Mouse (Mus musculus) intestine, embryonic 16.5 days (tissue): ENCODE data around the gene Abhd16a. TPM values are rescaled to one million over a fixed set of nuclear protein-coding genes. Genes with fewer than 3 reads are reported as not detected.

Experiments
- ATAC-seq: fragments of 200-750 bp; cut with Nextera tagmentation; 2 replicates; pipeline ENCODE4 v1.8.0; 2017; ENCODE audit warnings: moderate TSS enrichment, moderate library complexity
- H3K27ac ChIP-seq: fragments of 300-500 bp; sonication (generic); 2 replicates; pipeline ENCODE4 v1.5.1; 2014; ENCODE audit warnings: mild to moderate bottlenecking, low read length
- H3K27me3 ChIP-seq: fragments of 300-500 bp; sonication (generic); replicated peaks from 2 replicates; pipeline ENCODE4 v1.6.1; 2014; ENCODE audit warnings: low read length, control low read depth, mixed read lengths; ENCODE audit not compliant: control insufficient read depth, insufficient read depth
- H3K36me3 ChIP-seq: fragments of 300-500 bp; sonication (generic); 2 replicates; pipeline ENCODE4 v1.6.1; 2014; ENCODE audit warnings: low read length, control low read depth; ENCODE audit not compliant: control insufficient read depth, insufficient read depth
- H3K4me1 ChIP-seq: fragments of 300-500 bp; sonication (generic); 2 replicates; pipeline ENCODE4 v1.6.1; 2014; ENCODE audit warnings: low read length, control low read depth, mixed read lengths; ENCODE audit not compliant: control insufficient read depth, insufficient read depth
- H3K4me2 ChIP-seq: fragments of 300-500 bp; sonication (generic); 2 replicates; pipeline ENCODE4 v1.6.1; 2014; ENCODE audit warnings: low read depth, low read length, control low read depth
- H3K4me3 ChIP-seq: fragments of 300-500 bp; sonication (generic); 2 replicates; pipeline ENCODE4 v1.5.1; 2014; ENCODE audit warnings: mild to moderate bottlenecking, low read length
- H3K9ac ChIP-seq: fragments of 300-500 bp; sonication (generic); 2 replicates; pipeline ENCODE4 v1.6.1; 2014; ENCODE audit warnings: low read depth, low read length
- H3K9me3 ChIP-seq: fragments of 300-500 bp; sonication (generic); 2 replicates; pipeline ENCODE4 v1.6.1; 2016; ENCODE audit warnings: low read length, control low read depth; ENCODE audit not compliant: control insufficient read depth
- WGBS: fragments of 180-500 bp; shearing (Covaris S2); extraction: QIAGEN DNeasy Blood & Tissue Kit; methylation state at CpG from one replicate; pipeline ENCODE4 v1.1.7; 2014; 5-methylcytosine and 5-hydroxymethylcytosine counted together
- polyA plus RNA-seq: library from polyadenylated mRNA; unstranded; fragments of >200 nt; fragmentation: Nextera tagmentation; extraction: Ambion mirVana; gene quantifications from 2 replicates; pipeline ENCODE4 v1.2.1, GENCODE M21; 2015

Abhd16a gene
- polyA plus RNA-seq, 1 experiment from 2014 or later: 108 TPM

DNA sequence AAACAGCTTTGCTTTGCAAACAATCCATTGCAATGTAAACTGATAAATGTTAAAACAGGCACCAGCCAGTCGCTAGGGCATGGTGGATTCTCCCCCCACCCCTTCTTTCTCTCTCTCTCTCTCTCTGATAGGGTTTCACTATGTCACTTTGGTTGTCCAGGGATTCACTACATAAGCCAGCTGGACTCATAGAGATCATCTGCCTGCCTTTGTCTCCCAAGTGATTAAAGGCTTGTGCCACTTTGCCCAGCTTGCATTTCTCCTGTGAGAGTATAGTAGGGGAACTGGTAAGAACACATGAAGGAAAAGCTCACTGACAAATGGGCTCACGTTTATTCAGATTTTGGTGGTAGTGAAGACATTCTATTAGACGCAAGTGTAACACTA lies 43.1 kb downstream of the Abhd16a start:
- no peak overlapping the region for H3K4me2 ChIP-seq
- ATAC-seq: no peak

DNA sequence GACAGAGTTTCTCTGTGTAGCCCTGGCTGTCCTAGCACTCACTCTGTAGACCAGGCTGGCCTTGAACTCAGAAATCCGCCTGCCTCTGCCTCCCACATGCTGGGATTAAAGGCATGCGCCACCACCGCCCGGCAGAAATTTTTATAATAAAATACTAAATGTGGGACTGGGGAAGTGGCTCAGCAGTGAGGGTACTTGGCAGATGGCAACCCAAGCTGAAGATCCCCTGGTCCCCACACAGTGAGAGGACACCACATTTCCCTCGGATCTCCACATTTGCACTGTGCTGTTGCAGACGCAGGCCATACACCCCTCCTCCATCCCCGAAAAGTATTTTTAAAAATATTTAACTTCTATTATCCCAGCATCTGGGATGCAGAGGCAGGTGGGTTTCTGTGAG lies 44.5 kb downstream of the Abhd16a start:
- ATAC-seq: no peak
- Histone ChIP-seq H3K27me3 (no peaks in the 10 kb centered on the region), H3K27ac (no peak overlapping the region), H3K9me3 (no peaks in the 10 kb centered on the region), H3K36me3 (peaks cover 3% of the 10 kb centered on the region; the same call in 1 of the 2 replicates), H3K4me1 (peaks cover 12% of the 10 kb centered on the region; the same call in 1 of the 2 replicates), H3K4me3 (no peak overlapping the region), H3K4me2 (no peak overlapping the region), H3K9ac (no peak overlapping the region)
- 90% methylated on average over 7 of the region's 7 CpGs for WGBS

More for the DNA sequence above, 43.1 kb downstream of the Abhd16a start:
- no peak overlapping the region for H3K4me3 ChIP-seq
- H3K27me3 ChIP-seq: no peaks in the 10 kb centered on the region
- H3K9ac ChIP-seq: no peak overlapping the region
- H3K36me3 ChIP-seq: peaks cover 8% of the 10 kb centered on the region
- 61% methylated on average over 3 of the region's 3 CpGs for WGBS
- H3K9me3 ChIP-seq: no peaks in the 10 kb centered on the region
- H3K4me1 ChIP-seq: peaks cover 19% of the 10 kb centered on the region
- no peak overlapping the region for H3K27ac ChIP-seq

DNA sequence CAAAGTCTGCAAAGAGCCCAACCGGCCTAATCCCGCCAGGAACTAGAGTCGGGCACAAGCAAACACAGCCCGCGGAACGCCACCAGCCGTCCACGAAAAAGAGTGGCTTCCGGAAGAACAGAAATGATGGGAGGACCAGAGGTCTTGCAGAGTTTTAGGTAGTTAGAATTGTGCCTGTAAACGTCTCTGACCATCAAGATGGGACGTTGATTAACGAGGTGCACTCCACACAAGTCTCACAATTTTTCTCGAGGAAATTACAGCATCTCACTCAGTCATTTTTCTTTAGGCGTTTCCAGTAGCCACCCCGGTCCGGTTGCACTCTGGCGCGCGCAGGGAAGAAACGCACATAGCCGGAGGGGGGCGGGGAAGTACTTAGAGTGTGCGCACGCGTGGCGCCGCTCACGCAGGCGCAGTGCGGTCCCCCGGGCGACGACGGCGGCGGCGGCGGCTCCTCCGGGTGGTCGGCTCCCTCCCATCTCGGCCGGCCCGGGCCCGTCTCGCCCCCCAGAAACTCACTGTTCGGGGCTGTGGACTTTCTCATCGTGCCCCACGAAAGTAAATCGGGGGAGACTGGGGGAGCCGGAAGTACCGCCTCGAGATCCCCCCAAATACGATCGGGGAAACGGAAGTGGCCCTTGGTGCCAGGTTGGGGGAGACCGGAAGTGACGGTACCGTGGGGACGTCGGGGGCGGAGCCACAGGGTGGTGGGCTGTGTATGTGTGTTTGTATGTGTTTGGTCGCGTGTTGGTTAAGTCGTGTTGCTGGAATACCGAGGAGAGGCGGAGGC lies 45.9 kb downstream of the Abhd16a start, which contains the start of gene Bag6:
Bag6 (plus strand) TSS at position 378 of the 790 bp plus-strand sequence.
- under 1% methylated on average over 65 of the region's 66 CpGs for WGBS
- Histone ChIP-seq H3K4me3 (peak within 1 kb of the TSS; percentile 71), H3K27ac (peak within 1 kb of the TSS; percentile 84), H3K27me3 (no peaks in the 10 kb centered on the region), H3K4me2 (peak within 1 kb of the TSS; percentile 64), H3K9me3 (no peaks in the 10 kb centered on the region), H3K9ac (peak within 1 kb of the TSS; percentile 69), H3K36me3 (peaks cover 8% of the 10 kb centered on the region), H3K4me1 (peaks cover 11% of the 10 kb centered on the region; the same call in 1 of the 2 replicates)
- ATAC-seq: peak; percentile 95

DNA sequence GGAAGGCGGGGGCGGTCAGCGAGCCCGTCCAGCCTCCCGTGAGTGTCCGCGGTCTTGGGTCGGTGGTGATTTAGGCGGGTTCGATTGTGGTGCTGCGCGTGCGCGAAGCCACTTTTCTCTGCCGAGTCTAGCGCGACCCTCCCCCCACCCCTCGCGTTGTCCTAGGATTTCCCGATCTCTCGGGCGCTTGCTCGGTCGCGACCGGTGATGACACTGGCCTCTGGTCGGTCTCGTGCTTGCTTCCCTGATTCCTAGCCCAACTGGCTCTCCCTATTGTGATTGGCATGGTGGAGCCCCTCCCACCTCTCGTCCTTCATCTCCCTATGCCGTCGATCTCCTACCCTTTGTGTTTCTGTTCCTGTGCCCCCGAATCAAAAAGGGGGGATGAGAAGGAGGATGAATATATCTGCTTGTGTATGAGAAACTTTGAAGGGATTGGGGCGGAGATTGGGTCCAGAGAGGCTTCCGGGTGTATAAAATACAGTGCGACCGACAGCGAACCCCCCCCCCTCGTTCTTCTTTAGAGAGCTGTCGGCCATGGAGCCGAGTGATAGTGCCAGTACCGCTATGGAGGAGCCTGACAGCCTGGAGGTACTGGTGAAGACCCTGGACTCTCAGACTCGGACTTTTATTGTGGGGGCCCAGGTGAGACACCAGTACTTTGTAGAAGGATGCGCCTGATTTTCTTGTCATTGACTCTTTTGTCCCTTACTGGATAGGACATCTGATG lies 46.7 kb downstream of the Abhd16a start:
- H3K27ac ChIP-seq: peak overlapping the region; percentile 84
- H3K36me3 ChIP-seq: peaks cover 14% of the 10 kb centered on the region

DNA sequence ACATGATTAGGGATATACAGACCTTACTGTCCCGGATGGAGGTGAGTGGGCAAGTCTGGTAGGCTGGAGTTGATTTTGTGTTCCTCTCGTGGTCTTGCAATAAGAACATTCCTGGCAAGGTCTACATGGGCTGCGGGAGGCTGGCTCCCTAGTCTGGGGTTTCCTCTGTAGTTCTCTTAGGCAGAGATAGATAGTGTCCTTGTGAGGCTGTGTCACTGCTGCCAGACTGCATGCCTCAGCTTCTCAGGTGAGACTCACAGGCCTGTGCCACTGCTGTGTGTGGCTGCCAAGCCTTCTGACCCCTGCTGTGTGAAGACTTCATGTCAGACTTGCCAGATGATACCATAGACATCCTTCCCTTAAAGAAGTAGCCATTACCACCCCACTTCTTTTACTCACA lies 50.2 kb downstream of the Abhd16a start:
- WGBS: 91% methylated on average over 3 of the region's 3 CpGs
- no peaks in the 10 kb centered on the region for H3K27me3 ChIP-seq
- H3K4me3 ChIP-seq: no peak overlapping the region
- H3K27ac ChIP-seq: no peak overlapping the region
- 0 out of 2 replicates have a peak, but pooled peaks cover 14% of the 10 kb centered on the region for H3K4me1 ChIP-seq
- H3K9ac ChIP-seq: no peak overlapping the region
- no peak for ATAC-seq
- H3K36me3 ChIP-seq: peaks cover 42% of the 10 kb centered on the region
- H3K4me2 ChIP-seq: no peak overlapping the region
- H3K9me3 ChIP-seq: peaks cover 3% of the 10 kb centered on the region; the same call in 1 of the 2 replicates

More for the DNA sequence above, 46.7 kb downstream of the Abhd16a start:
- Histone ChIP-seq H3K27me3 (no peaks in the 10 kb centered on the region), H3K9ac (peak overlapping the region; percentile 69), H3K4me2 (peak overlapping the region; percentile 64), H3K4me3 (peak overlapping the region; percentile 71), H3K9me3 (no peaks in the 10 kb centered on the region), H3K4me1 (peaks cover 14% of the 10 kb centered on the region; the same call in 1 of the 2 replicates)
- peak; percentile 70 for ATAC-seq
- WGBS: under 1% methylated on average over 42 of the region's 43 CpGs

DNA sequence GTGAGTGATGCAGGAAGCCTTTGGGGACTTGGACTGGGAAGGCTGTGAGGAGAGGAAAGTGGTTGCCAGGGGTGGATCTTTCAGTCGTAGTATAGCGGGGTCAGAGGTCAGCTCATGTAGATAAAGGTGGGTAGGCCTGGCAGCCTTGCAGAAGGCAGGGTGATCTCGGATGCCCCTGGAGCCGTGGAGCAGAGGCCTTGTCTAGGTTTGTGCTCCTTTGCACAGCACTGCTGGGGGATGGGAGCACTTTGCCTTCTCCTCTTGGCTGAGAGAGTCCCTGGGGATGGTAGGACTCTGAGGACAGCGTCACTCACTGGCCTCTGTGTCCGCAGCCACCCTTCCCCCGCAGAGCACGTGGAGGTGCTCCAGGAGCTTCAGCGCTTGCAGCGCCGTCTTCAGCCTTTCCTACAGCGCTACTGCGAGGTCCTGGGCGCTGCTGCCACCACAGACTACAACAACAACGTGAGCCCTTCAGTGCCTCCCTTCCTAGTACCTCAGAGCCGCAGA lies 51.5 kb downstream of the Abhd16a start:
- Histone ChIP-seq H3K36me3 (peaks cover 55% of the 10 kb centered on the region), H3K4me1 (0 out of 2 replicates have a peak, but pooled peaks cover 14% of the 10 kb centered on the region), H3K9ac (no peak overlapping the region), H3K9me3 (peaks cover 3% of the 10 kb centered on the region; the same call in 1 of the 2 replicates), H3K27ac (no peak overlapping the region), H3K4me2 (no peak overlapping the region), H3K4me3 (no peak overlapping the region), H3K27me3 (no peaks in the 10 kb centered on the region)
- ATAC-seq: no peak
- 85% methylated on average over 16 of the region's 16 CpGs for WGBS

DNA sequence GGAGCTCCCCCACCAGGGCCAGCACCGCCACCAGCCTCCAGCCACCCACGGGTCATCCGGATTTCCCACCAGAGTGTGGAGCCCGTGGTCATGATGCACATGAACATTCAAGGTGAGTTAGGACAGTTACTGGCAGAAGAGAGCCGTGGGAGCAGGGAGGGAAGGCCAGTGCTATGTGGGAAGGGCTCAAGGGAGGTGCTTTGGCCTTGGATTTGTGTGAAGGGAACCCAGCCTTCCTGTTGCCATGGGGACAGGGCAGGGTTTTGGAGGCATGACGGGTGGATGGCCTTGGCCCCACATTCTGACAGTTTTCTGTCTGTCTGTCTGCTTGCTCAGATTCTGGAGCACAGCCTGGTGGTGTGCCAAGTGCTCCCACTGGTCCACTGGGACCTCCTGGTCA lies 52.9 kb downstream of the Abhd16a start:
- no peak overlapping the region for H3K4me3 ChIP-seq
- H3K27me3 ChIP-seq: no peaks in the 10 kb centered on the region
- 0 out of 2 replicates have a peak, but pooled peaks cover 9% of the 10 kb centered on the region for H3K4me1 ChIP-seq
- peaks cover 3% of the 10 kb centered on the region; the same call in 1 of the 2 replicates for H3K9me3 ChIP-seq
- H3K9ac ChIP-seq: no peak overlapping the region
- no peak for ATAC-seq
- no peak overlapping the region for H3K27ac ChIP-seq
- no peak overlapping the region for H3K4me2 ChIP-seq
- peaks cover 69% of the 10 kb centered on the region for H3K36me3 ChIP-seq
- 88% methylated on average over 6 of the region's 6 CpGs for WGBS

DNA sequence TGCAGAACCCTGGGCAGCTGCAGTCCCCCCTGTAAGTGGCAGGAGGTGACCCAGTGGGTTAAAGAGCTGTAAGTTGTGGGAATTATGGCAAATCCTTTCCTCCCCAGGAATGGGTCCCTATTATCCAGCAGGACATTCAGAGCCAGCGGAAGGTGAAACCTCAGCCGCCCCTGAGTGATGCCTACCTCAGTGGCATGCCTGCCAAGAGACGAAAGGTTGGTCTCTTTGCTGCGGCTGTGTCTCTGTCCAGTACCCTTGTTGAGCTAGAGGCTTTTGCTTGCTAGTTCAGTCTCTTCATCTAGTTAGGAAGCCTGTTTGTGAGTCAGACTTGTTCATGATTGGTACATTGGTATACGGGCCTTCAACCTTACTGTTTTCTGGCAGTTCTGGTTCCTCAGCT lies 57.1 kb downstream of the Abhd16a start:
- Histone ChIP-seq H3K4me3 (no peak overlapping the region), H3K9ac (no peak overlapping the region), H3K4me1 (no peaks in the 10 kb centered on the region), H3K27me3 (no peaks in the 10 kb centered on the region), H3K4me2 (no peak overlapping the region), H3K36me3 (peaks cover 80% of the 10 kb centered on the region), H3K9me3 (peaks cover 3% of the 10 kb centered on the region; the same call in 1 of the 2 replicates), H3K27ac (no peak overlapping the region)
- WGBS: 87% methylated on average over 5 of the region's 5 CpGs
- no peak for ATAC-seq

DNA sequence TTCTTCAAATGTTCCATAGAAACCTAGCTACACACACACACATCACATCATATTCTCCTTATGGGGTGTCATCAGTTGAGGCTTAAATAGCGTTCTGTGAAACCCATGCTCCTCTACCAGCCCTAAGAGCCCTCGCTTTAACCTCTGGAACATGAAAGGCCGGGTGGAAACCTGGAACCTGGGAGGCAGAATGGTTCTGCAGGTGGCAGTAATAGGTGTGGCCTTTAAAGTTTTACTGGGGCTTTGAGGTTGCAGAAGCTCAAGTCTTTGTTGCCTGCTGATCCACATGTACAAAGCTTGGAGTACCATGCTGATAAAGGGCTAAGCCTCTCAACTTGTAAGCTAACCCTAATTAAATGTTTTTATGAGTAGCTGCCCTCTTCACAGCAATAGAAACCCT lies 58.3 kb downstream of the Abhd16a start:
- WGBS: 61% methylated on average over 3 of the region's 3 CpGs
- no peak overlapping the region for H3K27ac ChIP-seq
- H3K9ac ChIP-seq: no peak overlapping the region
- H3K4me3 ChIP-seq: no peak overlapping the region
- no peaks in the 10 kb centered on the region for H3K4me1 ChIP-seq
- H3K9me3 ChIP-seq: peaks cover 3% of the 10 kb centered on the region; the same call in 1 of the 2 replicates
- peaks cover 77% of the 10 kb centered on the region for H3K36me3 ChIP-seq
- no peaks in the 10 kb centered on the region for H3K27me3 ChIP-seq
- ATAC-seq: no peak
- no peak overlapping the region for H3K4me2 ChIP-seq
